Mouse (Mus musculus): Measurements from ENCODE around the gene Tbc1d7.

- no peak for TF ChIP-seq POLR2A (IDR thresholded peaks at IDR 0.05; ENCODE audit: control insufficient read depth, low read depth, low read length)
- TF ChIP-seq CTCF (IDR thresholded peaks at IDR 0.05; ENCODE audit: control insufficient read depth, insufficient read depth, insufficient replicate concordance, low read depth, low read length), result no peak
These were observed 37.9 kb downstream of the Tbc1d7 start for GRCm38 (mm10) chr13:43133400-43133799.
